ENCODE assay signal across 8 mouse cellular contexts in genomic region chr4:44168231-44168647, GRCm38 (mm10).
A peak's percentile ranks its signal among the peaks of the same experiment; 100 is the strongest.
DNase-seq lines count a peak whose midpoint lies in the region; ATAC-seq and TF ChIP-seq lines count a peak whose summit lies in the region.

No protein-coding gene starts in this region.

- TF ChIP-seq EP300 in liver, postnatal 0 days (IDR thresholded peaks at IDR 0.05; ENCODE audit: low read depth): no peak

- ATAC-seq in forebrain, embryonic 12.5 days (ENCODE audit: low FRiP score): peak; percentile 90
- ATAC-seq in liver, postnatal 0 days: peak; percentile 83
- ATAC-seq in neural tube, embryonic 14.5 days (ENCODE audit: low read depth): peak; percentile 90

- H3K9ac ChIP-seq in forebrain, embryonic 12.5 days: peak overlapping the region; percentile 38
- H3K9ac ChIP-seq in liver, postnatal 0 days (replicated peaks): peak overlapping the region; percentile 53
- 0 out of 2 replicates have a peak overlapping the region, but pooled peaks have one; percentile 8 for H3K9ac ChIP-seq in neural tube, embryonic 14.5 days (replicated peaks; ENCODE audit: low read depth, low read length)

- peak overlapping the region; percentile 76 for H3K4me3 ChIP-seq in E14TG2a.4 (replicated peaks; ENCODE audit: low read length)
- H3K4me3 ChIP-seq in forebrain, embryonic 12.5 days (replicated peaks): peak overlapping the region; percentile 43
- H3K4me3 ChIP-seq in liver, postnatal 0 days (ENCODE audit: low read depth, low read length): peak overlapping the region; percentile 58
- peak overlapping the region; percentile 40 for H3K4me3 ChIP-seq in neural tube, embryonic 14.5 days (ENCODE audit: low read depth, low read length)

- peak; percentile 91 for DNase-seq in c-Kit-positive CD71-positive TER-119-positive erythroid progenitor cells, embryonic 14.5 days (ENCODE audit: low spot score)
- peak; percentile 96 to 97 for DNase-seq in heart, postnatal 10 days
- peak; percentile 75 for DNase-seq in large intestine, adult 2 months (ENCODE audit: low read depth, low spot score)
- DNase-seq in liver, postnatal 0 days: peak; percentile 98
- DNase-seq in testis, postnatal 10 days (ENCODE audit: low spot score): peak; percentile 97

- intact Hi-C loops in heart, postnatal 10 days (cut with DNase I): loop anchor here (1.0 kb wide), 1 partner anchor 65 kb away; the partner anchor contains the start of gene Rnf38

- peak overlapping the region; percentile 59; the same call in 1 of the 2 replicates for H3K27ac ChIP-seq in forebrain, embryonic 12.5 days
- peak overlapping the region; percentile 83 for H3K27ac ChIP-seq in liver, postnatal 0 days (ENCODE audit: low read depth)
- H3K27ac ChIP-seq in neural tube, embryonic 14.5 days (ENCODE audit: low read depth, low read length): peak overlapping the region; percentile 35; the same call in 1 of the 2 replicates

- TF ChIP-seq CTCF in E14TG2a.4 (conservative IDR thresholded peaks at IDR 0.05; ENCODE audit: low read length): no peak
- TF ChIP-seq CTCF in liver, postnatal 0 days (IDR thresholded peaks at IDR 0.05; ENCODE audit: low read depth): no peak

- H3K9me3 ChIP-seq in E14TG2a.4 (ENCODE audit: low read length): no peaks in the 10 kb centered on the region
- H3K9me3 ChIP-seq in forebrain, embryonic 12.5 days: no peaks in the 10 kb centered on the region
- no peaks in the 10 kb centered on the region for H3K9me3 ChIP-seq in liver, postnatal 0 days (ENCODE audit: low read length)
- no peaks in the 10 kb centered on the region for H3K9me3 ChIP-seq in neural tube, embryonic 14.5 days (ENCODE audit: control insufficient read depth, low read length)

- no peaks in the 10 kb centered on the region for H3K27me3 ChIP-seq in E14TG2a.4 (ENCODE audit: insufficient read depth, low read length)
- no peaks in the 10 kb centered on the region for H3K27me3 ChIP-seq in forebrain, embryonic 12.5 days
- H3K27me3 ChIP-seq in liver, postnatal 0 days (ENCODE audit: insufficient read depth, low read length): no peaks in the 10 kb centered on the region
- no peaks in the 10 kb centered on the region for H3K27me3 ChIP-seq in neural tube, embryonic 14.5 days (ENCODE audit: control insufficient read depth, insufficient read depth, low read length)

- H3K36me3 ChIP-seq in E14TG2a.4 (ENCODE audit: insufficient read depth, low read length): no peaks in the 10 kb centered on the region
- no peaks in the 10 kb centered on the region for H3K36me3 ChIP-seq in forebrain, embryonic 12.5 days (replicated peaks)
- H3K36me3 ChIP-seq in liver, postnatal 0 days (replicated peaks; ENCODE audit: insufficient read depth, low read length): no peaks in the 10 kb centered on the region
- H3K36me3 ChIP-seq in neural tube, embryonic 14.5 days (ENCODE audit: control insufficient read depth, insufficient read depth, low read length): no peaks in the 10 kb centered on the region

- H3K4me2 ChIP-seq in forebrain, embryonic 12.5 days: peak overlapping the region; percentile 56
- H3K4me2 ChIP-seq in liver, postnatal 0 days (ENCODE audit: low read depth, low read length): peak overlapping the region; percentile 80
- H3K4me2 ChIP-seq in neural tube, embryonic 14.5 days (ENCODE audit: low read depth, low read length): peak overlapping the region; percentile 57

- peaks cover 33% of the 10 kb centered on the region for H3K4me1 ChIP-seq in E14TG2a.4 (replicated peaks; ENCODE audit: low read depth, low read length)
- H3K4me1 ChIP-seq in forebrain, embryonic 12.5 days: peaks cover 34% of the 10 kb centered on the region
- peaks cover 27% of the 10 kb centered on the region for H3K4me1 ChIP-seq in liver, postnatal 0 days (ENCODE audit: insufficient read depth)
- H3K4me1 ChIP-seq in neural tube, embryonic 14.5 days (ENCODE audit: control insufficient read depth, insufficient read depth, low read length): peaks cover 26% of the 10 kb centered on the region

- WGBS in forebrain, embryonic 12.5 days: 0% methylated on average over 22 of the region's 34 CpGs
- WGBS in large intestine, adult 2 months: under 1% methylated on average over 25 of the region's 34 CpGs
- WGBS in liver, postnatal 0 days (ENCODE audit: insufficient replicate concordance): under 1% methylated on average over 15 of the region's 34 CpGs
- 0% methylated on average over 17 of the region's 34 CpGs for WGBS in neural tube, embryonic 14.5 days

Comparison
In these comparisons a context has a peak if more than half of its experiments do, and no peak if none do; other contexts are left out.
1. Peak in every context shown above with its lines: DNase-seq, ATAC-seq, H3K4me3 ChIP-seq and H3K27ac ChIP-seq.